Mouse (Mus musculus): ENCODE measurements around the gene Dstyk. TPM values are rescaled to one million over a fixed set of nuclear protein-coding genes. Genes with fewer than 3 reads are reported as not detected.

Dstyk gene
- polyA plus RNA-seq (2014; fragmentation: Illumina TruSeq; extraction: RNeasy Lipid Tissue Mini Kit (QIAGEN cat#74804); ENCODE audit: low read depth, low replicate concordance) = 12.8 TPM

GRCm38 (mm10) chr1:132417319-132418251 lies at the start of gene Dstyk:
Dstyk (plus strand) TSS chr1:132417555.

GRCm38 (mm10) chr1:132390691-132391579 lies 26.4 kb upstream of the Dstyk start, which contains the start of gene Tmcc2:
Tmcc2 (minus strand) TSS chr1:132391281.

GRCm38 (mm10) chr1:132476928-132477691 lies 59.8 kb downstream of the Dstyk start, which contains the start of gene Rbbp5:
Rbbp5 (plus strand) TSS chr1:132477365.

GRCm38 (mm10) chr1:132506058-132506457 lies 88.7 kb downstream of the Dstyk start, which contains the start of gene Tmem81:
Tmem81 (plus strand) TSS chr1:132506230.

Other genes with a start within 250 kb of the Dstyk start
- gene Lemd1, start 226.1 kb upstream of the Dstyk start, polyA plus RNA-seq (2014; fragmentation: Illumina TruSeq; extraction: RNeasy Lipid Tissue Mini Kit (QIAGEN cat#74804); ENCODE audit: low read depth, low replicate concordance) = not detected
- gene AC124108.1, start 226.1 kb upstream of the Dstyk start, polyA plus RNA-seq (2014; fragmentation: Illumina TruSeq; extraction: RNeasy Lipid Tissue Mini Kit (QIAGEN cat#74804); ENCODE audit: low read depth, low replicate concordance) = not detected
- gene Gm10188, start 187.8 kb upstream of the Dstyk start, polyA plus RNA-seq (2014; fragmentation: Illumina TruSeq; extraction: RNeasy Lipid Tissue Mini Kit (QIAGEN cat#74804); ENCODE audit: low read depth, low replicate concordance) = not detected
- gene Klhdc8a, start 118.9 kb upstream of the Dstyk start, polyA plus RNA-seq (2014; fragmentation: Illumina TruSeq; extraction: RNeasy Lipid Tissue Mini Kit (QIAGEN cat#74804); ENCODE audit: low read depth, low replicate concordance) = 11.4 TPM
- gene Nuak2, start 101.4 kb upstream of the Dstyk start, polyA plus RNA-seq (2014; fragmentation: Illumina TruSeq; extraction: RNeasy Lipid Tissue Mini Kit (QIAGEN cat#74804); ENCODE audit: low read depth, low replicate concordance) = 2.3 TPM
- 20.2 TPM for gene Tmcc2, start 26.3 kb upstream of the Dstyk start, polyA plus RNA-seq (2014; fragmentation: Illumina TruSeq; extraction: RNeasy Lipid Tissue Mini Kit (QIAGEN cat#74804); ENCODE audit: low read depth, low replicate concordance)
- 27.0 TPM for gene Rbbp5, start 59.8 kb downstream of the Dstyk start, polyA plus RNA-seq (2014; fragmentation: Illumina TruSeq; extraction: RNeasy Lipid Tissue Mini Kit (QIAGEN cat#74804); ENCODE audit: low read depth, low replicate concordance)
- gene Tmem81, start 88.7 kb downstream of the Dstyk start, polyA plus RNA-seq (2014; fragmentation: Illumina TruSeq; extraction: RNeasy Lipid Tissue Mini Kit (QIAGEN cat#74804); ENCODE audit: low read depth, low replicate concordance) = 2.6 TPM
- 6.3 TPM for gene Cntn2, start 125.7 kb downstream of the Dstyk start, polyA plus RNA-seq (2014; fragmentation: Illumina TruSeq; extraction: RNeasy Lipid Tissue Mini Kit (QIAGEN cat#74804); ENCODE audit: low read depth, low replicate concordance)